Mouse (Mus musculus): ENCODE data around the gene Eng.

Gene Eng

GRCm38 (mm10) chr2:32644799-32645475 lies 1.5 kb upstream of the Eng start:
- no peak for DNase-seq (ENCODE audit: low spot score in 2 of 2)

- no peak for DNase-seq (ENCODE audit: low spot score in 2 of 2)
These were observed 748 bp upstream of the Eng start for GRCm38 (mm10) chr2:32645647-32646046.

DNA sequence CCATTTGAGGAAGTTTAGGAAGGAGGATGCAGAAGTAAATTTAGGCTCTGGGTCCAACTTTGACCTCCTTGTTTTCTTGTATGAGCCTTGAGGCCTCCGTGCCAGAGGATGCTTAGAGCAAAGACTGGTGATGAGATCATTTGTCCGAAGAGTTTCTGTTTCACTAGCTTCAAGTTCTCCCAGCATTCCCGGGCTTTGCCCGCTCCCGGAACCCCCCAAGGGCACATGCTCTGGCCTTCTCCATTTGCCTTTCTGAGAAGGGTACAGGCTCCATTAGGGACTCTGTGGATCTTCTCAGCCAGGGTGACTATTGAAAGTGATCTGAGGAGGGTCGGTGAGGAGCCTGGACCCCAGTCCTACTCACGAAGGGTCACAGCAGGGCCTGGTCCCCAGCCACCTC lies 971 bp downstream of the Eng start:
- DNase-seq (ENCODE audit: low spot score in 2 of 2), result no peak

GRCm38 (mm10) chr2:32653764-32654163 lies 7.4 kb downstream of the Eng start:
- DNase-seq (ENCODE audit: low spot score in 2 of 2), result no peak

GRCm38 (mm10) chr2:32654743-32655393 lies 8.5 kb downstream of the Eng start:
- peak in 1 of 2 experiments; percentile 54 for DNase-seq (ENCODE audit: low spot score in 2 of 2)

- no peak for DNase-seq (ENCODE audit: low spot score in 2 of 2)
These were observed 9.0 kb downstream of the Eng start for GRCm38 (mm10) chr2:32655394-32655744.

GRCm38 (mm10) chr2:32655826-32656225 lies 9.4 kb downstream of the Eng start:
- no peak for DNase-seq (ENCODE audit: low spot score in 2 of 2)

- no peak for DNase-seq (ENCODE audit: low spot score in 2 of 2)
These were observed 12.5 kb downstream of the Eng start for GRCm38 (mm10) chr2:32658873-32659272.

DNA sequence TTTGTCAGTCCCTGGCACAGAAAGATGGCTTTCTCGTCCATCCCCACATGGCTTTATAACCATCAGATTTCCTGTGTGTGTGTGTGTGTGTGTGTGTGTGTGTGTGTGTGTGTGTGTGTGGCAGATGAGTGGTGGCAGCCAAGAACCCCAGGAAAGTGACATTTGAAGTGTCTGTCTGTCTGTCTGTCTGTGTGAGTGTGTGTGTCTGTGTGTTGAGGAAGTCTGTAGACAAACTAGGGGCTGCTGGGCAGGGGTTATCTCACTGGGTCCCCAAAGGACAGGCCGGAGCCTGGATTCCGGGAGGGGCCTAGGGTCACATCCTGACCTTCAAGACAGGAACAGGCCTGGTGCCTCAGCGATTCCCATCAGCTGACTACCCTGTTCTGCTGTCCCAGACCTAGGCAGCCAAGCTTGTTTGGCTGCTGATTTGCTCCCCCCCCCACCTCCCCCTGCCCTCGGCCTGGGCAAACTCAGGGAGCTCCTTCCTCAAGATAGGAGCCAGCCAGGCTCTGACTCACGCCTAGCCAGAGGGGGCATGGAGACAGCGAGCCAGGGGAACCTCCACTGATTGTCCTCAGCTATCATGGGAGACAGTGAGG lies 15.2 kb downstream of the Eng start:
- peak; percentile 47 to 49 for DNase-seq (ENCODE audit: low spot score in 2 of 2)

DNA sequence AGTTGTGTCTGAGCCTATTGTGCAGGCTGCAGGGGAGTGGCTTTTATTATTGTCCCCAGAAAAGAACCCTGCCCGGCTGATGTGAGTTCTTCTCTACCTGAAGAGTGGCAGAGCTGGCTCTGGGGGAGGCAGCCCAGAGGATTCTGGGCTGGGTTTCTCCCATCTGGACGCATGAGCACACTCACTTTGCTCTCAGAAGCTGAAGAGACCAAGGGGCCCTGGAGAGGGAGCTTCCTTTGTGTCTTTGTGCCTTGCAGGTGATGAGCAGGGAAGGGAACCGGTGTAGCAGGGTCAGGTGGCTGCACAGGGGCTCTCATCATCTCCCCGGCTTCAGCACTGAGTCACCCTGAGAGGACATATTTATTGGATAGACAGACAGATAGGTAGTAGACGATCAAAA lies 15.9 kb downstream of the Eng start:
- DNase-seq (ENCODE audit: low spot score in 2 of 2), result no peak

DNA sequence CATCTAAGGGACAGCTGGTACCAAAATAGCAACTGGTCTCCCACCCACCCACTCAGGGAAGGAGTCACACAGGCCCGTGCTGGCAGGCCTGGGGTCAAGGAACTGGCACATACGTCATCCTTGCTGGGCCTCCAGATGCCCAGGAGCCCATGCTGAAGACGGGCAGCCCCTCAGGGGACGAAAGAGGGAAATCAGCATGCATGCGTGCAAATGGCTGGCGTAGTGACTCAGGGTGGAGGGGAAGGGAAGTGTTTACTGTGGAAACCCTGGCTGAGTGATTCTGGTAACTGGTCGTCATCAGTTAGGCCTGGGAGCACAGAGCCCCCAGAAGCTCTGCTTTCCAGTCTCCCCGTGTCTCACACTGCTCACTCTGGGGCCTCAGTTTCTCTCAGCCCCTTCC lies 18.9 kb downstream of the Eng start:
- no peak for DNase-seq (ENCODE audit: low spot score in 2 of 2)

DNA sequence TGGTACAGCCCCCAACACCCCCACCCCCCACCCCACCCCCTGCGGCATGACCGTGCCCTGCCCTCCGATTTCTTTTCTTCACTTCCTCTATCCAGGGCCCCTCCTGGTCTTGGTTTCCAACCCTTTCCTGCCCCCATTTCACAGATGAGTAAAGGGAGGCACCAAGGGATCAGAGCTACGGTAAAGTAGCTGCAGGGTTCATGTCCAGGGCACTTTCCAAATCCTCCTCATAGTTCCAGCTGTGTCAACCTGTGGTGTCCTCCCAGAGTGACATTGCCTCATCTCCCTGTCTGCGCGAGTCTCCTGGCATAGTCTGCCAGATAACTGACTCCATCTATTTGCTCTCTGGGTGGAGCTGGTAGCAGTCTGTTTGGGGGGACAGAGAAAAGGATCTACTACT lies 19.5 kb downstream of the Eng start:
- no peak for DNase-seq (ENCODE audit: low spot score in 2 of 2)

GRCm38 (mm10) chr2:32667775-32668174 lies 21.4 kb downstream of the Eng start:
- DNase-seq (ENCODE audit: low spot score in 2 of 2), result no peak

- no peak for DNase-seq (ENCODE audit: low spot score in 2 of 2)
These were observed 21.8 kb downstream of the Eng start for GRCm38 (mm10) chr2:32668176-32668575.

GRCm38 (mm10) chr2:32669876-32670275 lies 23.5 kb downstream of the Eng start:
- no peak for DNase-seq (ENCODE audit: low spot score in 2 of 2)

- no peak for DNase-seq (ENCODE audit: low spot score in 2 of 2)
These were observed 24.8 kb downstream of the Eng start for GRCm38 (mm10) chr2:32671147-32671546.

GRCm38 (mm10) chr2:32671907-32672595 lies 25.7 kb downstream of the Eng start:
- DNase-seq (ENCODE audit: low spot score in 2 of 2), result no peak

- no peak for DNase-seq (ENCODE audit: low spot score in 2 of 2)
These were observed 27.0 kb downstream of the Eng start for GRCm38 (mm10) chr2:32673176-32673917.

- DNase-seq (ENCODE audit: low spot score in 2 of 2), result no peak
These were observed 30.4 kb downstream of the Eng start for GRCm38 (mm10) chr2:32676821-32677220.

GRCm38 (mm10) chr2:32677683-32678082 lies 31.3 kb downstream of the Eng start:
- no peak for DNase-seq (ENCODE audit: low spot score in 2 of 2)

DNA sequence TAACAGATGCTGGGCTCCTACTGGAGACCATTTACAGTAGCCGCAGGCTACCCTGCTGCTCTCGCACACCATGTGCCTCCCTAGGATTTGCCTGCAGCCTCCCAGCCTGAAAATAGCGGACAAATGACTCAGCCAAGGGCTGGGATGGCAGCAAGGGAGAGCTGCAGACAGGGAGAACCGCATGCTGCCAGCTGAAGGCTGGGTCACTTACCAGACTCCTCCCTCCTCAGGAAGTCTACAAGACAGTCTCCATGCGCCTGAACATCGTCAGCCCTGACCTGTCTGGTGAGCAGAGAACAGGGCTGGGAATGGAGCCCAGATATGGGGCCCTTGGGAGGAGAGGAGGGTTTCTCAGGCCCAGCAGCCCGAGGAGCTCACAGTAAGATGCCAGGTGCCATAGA lies 33.7 kb downstream of the Eng start:
- peak in 1 of 2 experiments; percentile 36 for DNase-seq (ENCODE audit: low spot score in 2 of 2)

All from urinary bladder, adult 18-20 months (tissue).